Mouse (Mus musculus): ENCODE results near the gene P3h3.
"Not testable (repeated sequence)": the region's sequence is repeated elsewhere in the genome, so short reads cannot be mapped to it uniquely, and the experiment has no call there.

P3h3 gene

DNA sequence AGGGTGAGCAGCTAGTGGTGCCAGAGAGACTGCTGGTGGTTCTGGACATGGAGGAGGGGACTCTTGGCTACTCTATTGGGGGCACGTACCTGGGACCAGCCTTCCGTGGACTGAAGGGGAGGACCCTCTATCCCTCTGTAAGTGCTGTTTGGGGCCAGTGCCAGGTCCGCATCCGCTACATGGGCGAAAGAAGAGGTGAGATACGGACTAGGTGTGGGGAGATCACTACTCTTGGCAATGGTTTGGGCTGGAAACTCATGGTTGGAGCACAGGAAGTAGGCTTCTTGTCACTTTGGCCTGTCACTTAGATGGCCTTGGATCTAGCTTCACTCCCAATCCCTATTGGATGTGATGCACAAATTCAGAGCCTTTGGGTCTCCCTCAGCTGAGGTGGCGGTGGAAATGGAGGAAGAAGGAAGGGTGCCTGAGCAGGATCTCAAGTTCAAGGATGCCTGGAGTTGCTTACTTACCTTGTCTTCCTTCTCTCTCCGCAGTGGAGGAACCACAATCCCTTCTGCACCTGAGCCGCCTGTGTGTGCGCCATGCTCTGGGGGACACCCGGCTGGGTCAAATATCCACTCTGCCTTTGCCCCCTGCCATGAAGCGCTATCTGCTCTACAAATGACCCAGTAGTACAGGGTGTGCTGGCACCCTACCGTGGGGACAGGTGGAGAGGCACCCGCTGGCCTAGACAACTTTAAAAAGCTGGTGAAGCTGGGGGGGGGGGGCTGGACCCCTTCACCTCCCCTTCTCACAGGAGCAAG, 47.6 kb downstream of the P3h3 start:
- no peak for DNase-seq (ENCODE audit: low spot score in 2 of 2)

DNA sequence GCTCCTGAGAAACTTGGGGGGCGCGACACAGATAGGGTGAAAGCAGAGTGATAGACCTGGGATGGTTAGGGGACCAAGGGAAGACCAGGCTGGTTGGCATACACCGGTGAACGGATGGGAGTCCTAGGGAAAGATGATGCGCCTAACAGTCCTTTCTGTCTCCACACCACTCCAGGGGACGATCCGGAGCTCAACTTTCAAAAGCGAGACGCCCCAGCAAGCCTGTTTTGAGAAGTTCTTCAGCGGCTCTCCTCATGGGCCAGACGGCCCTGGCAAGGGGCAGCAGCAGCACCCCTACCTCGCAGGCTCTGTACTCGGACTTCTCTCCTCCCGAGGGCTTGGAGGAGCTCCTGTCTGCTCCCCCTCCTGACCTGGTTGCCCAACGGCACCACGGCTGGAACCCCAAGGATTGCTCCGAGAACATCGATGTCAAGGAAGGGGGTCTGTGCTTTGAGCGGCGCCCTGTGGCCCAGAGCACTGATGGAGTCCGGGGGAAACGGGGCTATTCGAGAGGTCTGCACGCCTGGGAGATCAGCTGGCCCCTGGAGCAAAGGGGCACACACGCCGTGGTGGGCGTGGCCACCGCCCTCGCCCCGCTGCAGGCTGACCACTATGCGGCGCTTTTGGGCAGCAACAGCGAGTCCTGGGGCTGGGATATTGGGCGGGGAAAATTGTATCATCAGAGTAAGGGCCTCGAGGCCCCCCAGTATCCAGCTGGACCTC, 48.3 kb downstream of the P3h3 start:
- peak; percentile 62 to 73 for DNase-seq (ENCODE audit: low spot score in 2 of 2)

GRCm38 (mm10) chr6:124808358-124809012, 49.1 kb downstream of the P3h3 start, which contains the start of gene Spsb2:
TSS of gene Spsb2 (plus strand) at chr6:124808661.
- peak; percentile 65 for DNase-seq (ENCODE audit: low spot score in 2 of 2)

- DNase-seq (ENCODE audit: low spot score in 2 of 2): no peak
Measured at GRCm38 (mm10) chr6:124807986-124808357, 49.6 kb downstream of the P3h3 start.

GRCm38 (mm10) chr6:124807366-124807765, 50.2 kb downstream of the P3h3 start:
- no peak for DNase-seq (ENCODE audit: low spot score in 2 of 2)

- no peak for DNase-seq (ENCODE audit: low spot score in 2 of 2)
Measured at GRCm38 (mm10) chr6:124806446-124807140, 51.0 kb downstream of the P3h3 start.

GRCm38 (mm10) chr6:124805341-124806321, 51.9 kb downstream of the P3h3 start:
- DNase-seq (ENCODE audit: low spot score in 2 of 2): peak; percentile 95 to 96

GRCm38 (mm10) chr6:124804341-124804740, 53.2 kb downstream of the P3h3 start:
- no peak for DNase-seq (ENCODE audit: low spot score in 2 of 2)

- not testable (repeated sequence) for DNase-seq (ENCODE audit: low spot score in 2 of 2)
Measured at GRCm38 (mm10) chr6:124803691-124804090, 53.9 kb downstream of the P3h3 start.

GRCm38 (mm10) chr6:124803061-124803460, 54.5 kb downstream of the P3h3 start:
- DNase-seq (ENCODE audit: low spot score in 2 of 2): no peak

GRCm38 (mm10) chr6:124802400-124802799, 55.2 kb downstream of the P3h3 start:
- not testable (repeated sequence) for DNase-seq (ENCODE audit: low spot score in 2 of 2)

GRCm38 (mm10) chr6:124796200-124796599, 61.4 kb downstream of the P3h3 start:
- no peak for DNase-seq (ENCODE audit: low spot score in 2 of 2)

GRCm38 (mm10) chr6:124795781-124796180, 61.8 kb downstream of the P3h3 start:
- no peak for DNase-seq (ENCODE audit: low spot score in 2 of 2)

- no peak for DNase-seq (ENCODE audit: low spot score in 2 of 2)
Measured at GRCm38 (mm10) chr6:124791911-124792310, 65.6 kb downstream of the P3h3 start.

Data from frontal cortex, postnatal 10 days (tissue).